Mouse (Mus musculus) hindbrain, embryonic 10.5 days (tissue): ENCODE data around the gene Calhm4. TPM values are rescaled to one million over a fixed set of nuclear protein-coding genes. Genes with fewer than 3 reads are reported as not detected.

Source experiments
- DNase-seq: peaks from one replicate; pipeline ENCODE4 v3.0.0-alpha.2; 2017; ENCODE audit warnings: low spot score
- H3K27ac ChIP-seq: fragments of 300-500 bp; sonication (generic); 2 replicates; pipeline ENCODE4 v1.5.1; 2016; ENCODE audit warnings: mild to moderate bottlenecking, moderate library complexity
- H3K27me3 ChIP-seq: fragments of 300-500 bp; sonication (generic); 2 replicates; pipeline ENCODE4 v1.6.1; 2016; ENCODE audit warnings: mild to moderate bottlenecking; ENCODE audit not compliant: poor library complexity, insufficient read depth, severe bottlenecking
- H3K36me3 ChIP-seq: fragments of 300-500 bp; sonication (generic); 2 replicates; pipeline ENCODE4 v1.6.1; 2016; ENCODE audit warnings: mild to moderate bottlenecking, moderate library complexity
- H3K4me1 ChIP-seq: fragments of 300-500 bp; sonication (generic); replicated peaks from 2 replicates; pipeline ENCODE4 v1.6.1; 2016; ENCODE audit warnings: mild to moderate bottlenecking
- H3K4me3 ChIP-seq: fragments of 300-500 bp; sonication (generic); 2 replicates; pipeline ENCODE4 v1.5.1; 2016; ENCODE audit warnings: mild to moderate bottlenecking, moderate library complexity
- H3K9me3 ChIP-seq: fragments of 300-500 bp; sonication (generic); 2 replicates; pipeline ENCODE4 v1.6.1; 2016; ENCODE audit warnings: mild to moderate bottlenecking, moderate library complexity
- WGBS: fragments of 180-500 bp; shearing (Covaris S2); methylation state at CpG from one replicate; pipeline ENCODE4 v1.1.7; 2016; 5-methylcytosine and 5-hydroxymethylcytosine counted together
- polyA plus RNA-seq: library from polyadenylated mRNA; unstranded; fragments of >200 nt; fragmentation: Nextera tagmentation; extraction: Ambion mirVana; gene quantifications from 2 replicates; pipeline ENCODE4 v1.2.1, GENCODE M21; 2016

The Calhm4 gene
- not detected in 2 replicates for polyA plus RNA-seq

DNA sequence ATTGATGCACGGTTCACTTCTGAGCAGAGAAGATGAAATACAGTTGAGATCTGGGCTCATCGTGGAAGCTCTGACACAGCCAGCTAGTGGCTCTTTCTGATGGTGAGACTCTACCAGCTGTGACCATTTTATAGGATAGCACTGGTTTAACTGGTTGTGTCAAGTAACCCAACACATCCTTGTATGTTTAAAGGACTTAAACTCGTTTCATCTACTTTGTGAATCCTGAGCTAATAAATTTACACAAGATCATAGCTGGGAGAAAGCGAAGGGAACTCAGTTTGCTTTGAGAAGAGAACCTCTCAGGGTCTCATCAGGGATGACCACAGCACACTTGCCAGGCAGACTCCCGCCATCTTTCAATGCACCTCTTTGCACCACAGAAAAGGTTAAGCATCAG is at the start of gene Calhm4:
Calhm4 (minus strand) TSS at position 101 of the 400 bp plus-strand sequence.
- Histone ChIP-seq H3K9me3 (no peaks in the 10 kb centered on the region), H3K4me1 (no peaks in the 10 kb centered on the region), H3K4me3 (no peak within 1 kb of the TSS), H3K27ac (no peak within 1 kb of the TSS), H3K36me3 (no peaks in the 10 kb centered on the region), H3K27me3 (no peaks in the 10 kb centered on the region)
- no peak for DNase-seq
- 83% methylated on average over 5 of the region's 5 CpGs for WGBS

DNA sequence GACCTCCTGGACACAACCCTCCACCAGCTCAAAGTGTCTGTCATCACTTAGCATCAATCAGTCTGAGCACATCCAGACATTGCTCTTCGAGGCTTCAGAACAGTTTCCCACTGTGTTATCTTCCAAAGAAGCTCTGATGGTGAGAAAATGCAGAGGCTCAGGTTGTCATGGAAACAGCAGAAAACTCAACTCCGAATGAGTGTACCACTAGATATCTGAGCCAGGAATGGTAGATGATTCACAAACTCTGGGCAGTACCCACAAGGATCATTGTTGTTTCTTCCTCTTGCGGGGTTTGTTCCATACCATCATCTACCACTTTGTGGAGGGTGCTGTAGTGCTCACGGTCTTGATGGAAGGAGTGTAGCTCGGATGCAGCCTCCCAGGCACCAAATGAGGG is 47.8 kb upstream of the Calhm4 start:
- Histone ChIP-seq H3K27me3 (no peaks in the 10 kb centered on the region), H3K9me3 (no peaks in the 10 kb centered on the region), H3K27ac (no peak overlapping the region), H3K4me3 (no peak overlapping the region), H3K36me3 (no peaks in the 10 kb centered on the region), H3K4me1 (peaks cover 9% of the 10 kb centered on the region; the same call in 1 of the 2 replicates)
- 77% methylated on average over 5 of the region's 5 CpGs for WGBS
- DNase-seq, result no peak

DNA sequence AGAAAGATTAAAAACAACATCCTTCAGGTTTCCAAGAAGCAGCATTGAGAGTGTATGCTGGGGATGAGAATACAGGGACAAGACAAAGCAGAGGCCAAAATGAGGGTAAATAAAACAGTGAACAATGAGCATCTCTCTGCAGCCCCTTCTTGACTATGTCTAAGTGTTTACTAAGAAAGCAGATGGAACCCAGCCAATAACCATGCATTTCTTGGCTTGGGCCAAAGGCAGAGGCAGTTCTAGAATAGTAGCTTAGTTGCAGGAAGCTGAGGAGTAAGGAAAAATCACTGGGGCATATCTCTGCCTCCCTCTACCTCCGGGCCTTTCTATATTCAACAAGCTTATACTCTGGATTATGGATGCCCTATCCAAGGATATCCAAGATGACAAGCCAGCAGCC is 46.4 kb upstream of the Calhm4 start:
- H3K4me1 ChIP-seq, result no peaks in the 10 kb centered on the region
- H3K27ac ChIP-seq, result no peak overlapping the region
- no peak for DNase-seq
- H3K4me3 ChIP-seq, result no peak overlapping the region
- no peaks in the 10 kb centered on the region for H3K36me3 ChIP-seq
- no peaks in the 10 kb centered on the region for H3K27me3 ChIP-seq
- no peaks in the 10 kb centered on the region for H3K9me3 ChIP-seq
- 86% methylated on average over 1 of the region's 1 CpGs for WGBS

DNA sequence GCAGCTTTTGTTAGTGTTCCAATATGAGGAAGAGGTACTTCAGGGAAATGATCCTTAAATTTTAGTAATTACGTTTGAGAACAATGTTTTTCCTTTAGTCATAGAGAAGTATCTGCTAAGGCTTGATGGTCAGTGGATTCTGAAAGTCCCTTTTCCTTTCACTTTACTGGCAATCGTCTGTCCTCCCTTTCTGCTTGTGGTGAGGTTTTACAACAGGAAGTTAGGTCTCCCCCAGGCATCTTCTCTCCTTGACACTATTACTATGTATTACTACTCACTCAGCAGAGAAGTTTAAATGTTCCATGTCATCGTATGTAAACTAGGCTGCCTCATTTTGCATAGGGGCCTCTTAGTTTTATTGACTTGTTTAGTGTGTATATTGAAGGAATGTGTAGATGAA is 45.4 kb upstream of the Calhm4 start:
- WGBS, result 77% methylated on average over 3 of the region's 3 CpGs
- Histone ChIP-seq H3K9me3 (no peaks in the 10 kb centered on the region), H3K4me3 (no peak overlapping the region), H3K36me3 (no peaks in the 10 kb centered on the region), H3K27me3 (no peaks in the 10 kb centered on the region), H3K27ac (no peak overlapping the region), H3K4me1 (no peaks in the 10 kb centered on the region)
- no peak for DNase-seq

DNA sequence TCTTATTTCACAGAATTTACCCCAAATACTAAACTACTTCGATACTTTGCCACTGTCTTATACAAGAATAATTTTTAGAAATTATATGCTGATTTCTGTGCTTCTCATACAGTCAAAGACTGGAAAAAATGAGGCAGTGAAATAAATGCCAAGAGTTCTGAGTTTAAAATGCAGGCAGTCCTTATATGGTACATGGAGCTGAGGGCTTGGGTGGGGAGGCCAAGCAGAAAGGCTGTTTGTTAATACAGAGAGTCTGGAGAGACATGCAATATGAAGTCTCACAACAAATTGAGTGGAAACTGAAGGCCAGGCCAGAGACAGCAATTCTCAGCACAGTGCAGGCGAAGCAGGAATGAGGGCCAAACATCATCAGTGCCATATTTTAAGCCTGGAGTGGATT is 44.4 kb upstream of the Calhm4 start:
- Histone ChIP-seq H3K27me3 (no peaks in the 10 kb centered on the region), H3K9me3 (no peaks in the 10 kb centered on the region), H3K4me1 (no peaks in the 10 kb centered on the region), H3K4me3 (no peak overlapping the region), H3K36me3 (no peaks in the 10 kb centered on the region), H3K27ac (no peak overlapping the region)
- no peak for DNase-seq
- WGBS, result 86% methylated on average over 2 of the region's 2 CpGs

DNA sequence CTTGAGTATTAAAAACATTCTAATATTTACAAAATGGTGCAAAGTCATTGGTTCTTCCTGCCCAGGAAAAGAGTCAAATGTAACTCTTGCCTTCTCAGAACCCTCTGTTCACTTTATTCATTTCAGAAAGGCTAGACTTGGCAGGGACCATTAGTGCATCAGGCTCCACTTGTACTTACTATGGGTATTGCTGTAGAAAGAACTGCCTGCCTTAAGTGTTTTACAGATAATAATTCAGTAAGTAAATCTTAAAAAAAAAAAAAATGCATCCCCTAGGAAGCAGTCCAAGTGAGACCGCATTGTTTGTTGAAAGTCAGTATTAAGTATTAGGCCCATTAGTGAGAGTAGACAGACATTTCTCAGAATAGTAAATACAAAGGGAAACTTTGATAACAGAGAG is 42.4 kb upstream of the Calhm4 start:
- Histone ChIP-seq H3K4me3 (no peak overlapping the region), H3K9me3 (no peaks in the 10 kb centered on the region), H3K27me3 (no peaks in the 10 kb centered on the region), H3K36me3 (no peaks in the 10 kb centered on the region), H3K4me1 (no peaks in the 10 kb centered on the region), H3K27ac (no peak overlapping the region)
- DNase-seq, result no peak
- 100% methylated on average over 1 of the region's 1 CpGs for WGBS

DNA sequence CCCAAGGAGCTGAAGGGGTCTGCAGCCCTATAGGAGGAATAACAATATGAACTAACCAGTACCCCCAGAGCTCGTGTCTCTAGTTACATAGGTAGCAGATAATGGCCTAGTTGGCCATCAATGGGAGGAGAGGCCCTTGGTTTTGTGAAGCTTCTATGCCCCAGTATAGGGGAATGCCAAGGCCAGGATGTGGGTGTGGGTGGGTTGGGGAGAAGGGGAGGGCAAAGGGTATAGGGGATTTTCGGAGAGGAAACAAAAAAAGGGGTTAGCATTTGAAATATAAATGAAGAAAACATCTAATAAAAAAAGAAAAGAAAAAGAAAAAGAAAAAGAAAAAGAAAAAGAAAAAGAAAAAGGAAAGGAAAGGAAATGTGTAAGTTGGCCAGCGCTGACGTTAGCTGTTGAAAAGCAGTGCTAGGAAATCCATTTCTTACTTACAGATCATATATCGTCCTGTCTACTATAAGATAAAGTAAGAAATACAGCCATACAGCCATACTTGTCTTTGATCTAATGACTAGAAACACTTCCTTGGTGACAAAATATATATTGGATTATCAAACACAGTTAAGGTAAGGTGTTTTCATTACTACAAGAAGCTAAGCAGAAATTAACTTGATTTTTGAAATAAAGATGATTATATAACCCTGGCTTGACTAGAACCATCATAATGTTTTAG is 30.6 kb upstream of the Calhm4 start:
- 89% methylated on average over 5 of the region's 5 CpGs for WGBS
- H3K4me1 ChIP-seq, result no peaks in the 10 kb centered on the region
- no peaks in the 10 kb centered on the region for H3K36me3 ChIP-seq
- DNase-seq, result no peak
- H3K4me3 ChIP-seq, result no peak overlapping the region
- no peak overlapping the region for H3K27ac ChIP-seq
- H3K9me3 ChIP-seq, result no peaks in the 10 kb centered on the region
- H3K27me3 ChIP-seq, result no peaks in the 10 kb centered on the region

DNA sequence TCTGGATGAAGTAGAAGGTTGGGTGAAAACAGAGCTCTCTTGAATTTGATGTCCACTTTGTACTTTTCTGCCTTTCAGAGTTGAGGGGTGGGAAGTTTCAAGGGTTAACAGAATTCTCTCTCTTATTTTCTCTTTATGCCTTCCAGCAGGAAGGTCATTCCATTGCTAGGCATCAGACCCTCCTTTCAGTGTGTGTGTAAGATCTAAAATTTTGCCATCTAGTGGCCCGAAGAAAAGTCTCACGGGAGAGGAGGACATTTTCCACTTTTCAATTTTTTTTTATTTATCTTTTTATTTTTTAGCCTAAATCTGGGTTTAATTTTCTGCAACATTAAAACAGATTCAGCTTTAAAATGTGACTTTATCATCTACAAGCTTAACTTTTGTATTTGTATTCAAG is 27.5 kb upstream of the Calhm4 start:
- DNase-seq, result no peak
- Histone ChIP-seq H3K4me1 (no peaks in the 10 kb centered on the region), H3K9me3 (no peaks in the 10 kb centered on the region), H3K27me3 (no peaks in the 10 kb centered on the region), H3K36me3 (no peaks in the 10 kb centered on the region), H3K27ac (no peak overlapping the region), H3K4me3 (no peak overlapping the region)
- 72% methylated on average over 2 of the region's 2 CpGs for WGBS

DNA sequence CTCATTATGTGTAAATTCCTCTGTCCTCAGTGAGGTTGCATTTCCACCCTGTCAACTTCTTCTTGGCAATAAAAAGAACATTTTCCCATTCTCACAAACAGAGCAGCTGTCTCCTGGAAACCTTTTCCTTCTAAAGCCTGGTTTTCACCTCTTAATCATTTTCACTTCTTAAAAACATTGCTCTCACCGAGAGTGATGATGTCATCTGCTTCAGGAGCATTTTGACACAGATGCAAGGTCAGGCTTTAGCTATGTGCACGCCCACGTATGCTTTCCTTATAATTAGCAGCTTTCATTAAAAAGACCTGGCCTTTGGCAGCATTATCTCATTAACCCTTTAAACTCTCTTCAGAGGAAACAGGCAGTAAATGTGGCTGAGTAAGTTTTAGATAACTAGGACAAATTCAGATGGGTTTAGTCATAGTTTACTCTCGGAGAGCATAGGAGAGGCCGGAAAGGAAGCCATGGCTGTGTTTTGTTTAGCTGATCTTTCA is 26.9 kb upstream of the Calhm4 start:
- Histone ChIP-seq H3K36me3 (no peaks in the 10 kb centered on the region), H3K9me3 (no peaks in the 10 kb centered on the region), H3K27ac (no peak overlapping the region), H3K4me3 (no peak overlapping the region), H3K27me3 (no peaks in the 10 kb centered on the region), H3K4me1 (no peaks in the 10 kb centered on the region)
- DNase-seq, result no peak
- WGBS, result 75% methylated on average over 5 of the region's 5 CpGs

DNA sequence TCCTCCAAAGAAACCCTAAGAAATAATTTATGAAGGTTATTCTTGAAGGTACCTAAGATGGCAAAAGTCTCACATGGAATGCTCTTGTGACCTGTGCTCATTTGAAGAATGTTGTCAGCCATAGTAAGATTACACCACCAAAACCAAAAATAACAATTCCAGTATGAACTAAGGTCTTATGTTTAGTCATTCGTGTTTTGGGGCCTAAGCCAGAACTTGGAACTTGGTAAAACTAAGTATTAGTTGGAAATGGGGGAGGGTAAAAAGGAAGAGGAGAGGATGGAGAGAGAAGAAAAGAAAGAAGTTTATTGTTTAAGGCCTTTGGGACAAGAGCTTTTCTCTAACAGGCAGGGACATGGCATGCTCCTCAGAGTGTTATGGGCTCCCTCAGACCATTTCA is 25.5 kb upstream of the Calhm4 start:
- Histone ChIP-seq H3K4me1 (no peaks in the 10 kb centered on the region), H3K27me3 (no peaks in the 10 kb centered on the region), H3K27ac (no peak overlapping the region), H3K4me3 (no peak overlapping the region), H3K36me3 (no peaks in the 10 kb centered on the region), H3K9me3 (no peaks in the 10 kb centered on the region)
- 78% methylated on average over 1 of the region's 1 CpGs for WGBS
- no peak for DNase-seq

DNA sequence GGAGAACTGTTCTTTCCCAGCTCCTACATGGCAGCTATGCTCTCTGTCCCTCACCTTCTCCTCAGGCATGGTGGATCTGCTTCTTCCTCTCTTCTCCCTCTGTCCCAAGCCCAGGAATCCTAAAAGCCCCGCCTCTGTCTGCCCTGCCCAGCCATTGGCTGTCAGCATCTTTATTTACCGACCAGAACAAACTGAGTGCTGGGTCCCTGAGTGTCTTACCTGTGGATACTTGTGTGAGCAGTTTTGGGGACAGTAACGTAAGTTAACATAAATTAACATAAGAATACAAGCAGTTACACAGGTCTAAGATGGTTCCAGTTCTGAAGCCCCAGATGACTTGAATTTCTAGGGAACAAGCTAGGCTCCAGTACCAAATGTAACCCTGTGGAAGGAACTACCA is 22.5 kb upstream of the Calhm4 start:
- H3K36me3 ChIP-seq, result no peaks in the 10 kb centered on the region
- no peak overlapping the region for H3K27ac ChIP-seq
- WGBS, result 62% methylated on average over 3 of the region's 3 CpGs
- H3K4me3 ChIP-seq, result no peak overlapping the region
- H3K9me3 ChIP-seq, result no peaks in the 10 kb centered on the region
- no peaks in the 10 kb centered on the region for H3K27me3 ChIP-seq
- DNase-seq, result no peak
- H3K4me1 ChIP-seq, result no peaks in the 10 kb centered on the region

DNA sequence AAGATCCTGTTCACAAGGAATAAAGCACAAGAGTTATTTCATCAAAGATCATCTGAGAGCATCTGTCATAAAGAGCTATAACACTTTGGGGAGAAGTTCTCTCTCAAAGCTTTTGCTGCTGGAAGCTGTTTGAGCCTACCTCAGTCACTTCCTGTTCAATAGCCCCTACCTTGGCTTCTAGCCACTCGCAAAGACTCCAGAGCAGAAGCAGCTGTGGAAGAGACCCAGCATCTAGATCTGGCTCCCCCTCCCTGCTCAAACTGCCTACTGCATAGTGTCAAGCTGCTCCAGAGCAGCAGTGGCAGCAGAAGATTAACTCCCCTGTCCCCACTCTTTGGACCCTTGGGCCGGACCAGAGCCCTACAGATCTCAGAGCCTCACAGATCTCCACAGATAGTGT is 9.9 kb upstream of the Calhm4 start:
- H3K36me3 ChIP-seq, result no peaks in the 10 kb centered on the region
- WGBS, result 94% methylated on average over 2 of the region's 2 CpGs
- H3K4me3 ChIP-seq, result no peak overlapping the region
- H3K9me3 ChIP-seq, result no peaks in the 10 kb centered on the region
- DNase-seq, result no peak
- H3K27me3 ChIP-seq, result no peaks in the 10 kb centered on the region
- H3K4me1 ChIP-seq, result no peaks in the 10 kb centered on the region
- H3K27ac ChIP-seq, result no peak overlapping the region

DNA sequence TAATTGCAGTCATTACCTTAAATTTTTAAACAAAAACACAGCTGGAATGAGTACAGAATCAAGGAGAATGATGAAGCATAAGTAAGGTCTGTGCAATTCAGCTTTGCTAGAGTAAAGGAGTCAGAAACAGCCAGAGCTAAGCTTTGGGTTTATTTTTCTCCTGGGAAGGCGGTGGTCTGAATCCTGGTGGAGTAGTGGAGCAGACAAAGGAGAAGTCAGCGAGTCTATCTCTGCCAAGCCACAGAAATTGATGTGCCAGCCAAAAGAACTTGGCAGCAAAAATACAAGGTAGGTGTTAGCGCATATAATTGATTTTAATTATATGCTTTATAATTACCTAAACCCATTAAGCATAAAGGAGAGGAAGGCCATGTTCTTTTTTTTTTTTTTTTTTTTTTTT is 6.7 kb downstream of the Calhm4 start, which contains the start of gene Trappc3l:
Trappc3l (plus strand) TSS at position 197 of the 400 bp plus-strand sequence.
- DNase-seq, result no peak
- Histone ChIP-seq H3K27me3 (no peaks in the 10 kb centered on the region), H3K9me3 (no peaks in the 10 kb centered on the region), H3K36me3 (no peaks in the 10 kb centered on the region), H3K27ac (no peak within 1 kb of the TSS), H3K4me3 (no peak within 1 kb of the TSS), H3K4me1 (0 out of 2 replicates have a peak, but pooled peaks cover 4% of the 10 kb centered on the region)
- WGBS, result 75% methylated on average over 3 of the region's 3 CpGs

DNA sequence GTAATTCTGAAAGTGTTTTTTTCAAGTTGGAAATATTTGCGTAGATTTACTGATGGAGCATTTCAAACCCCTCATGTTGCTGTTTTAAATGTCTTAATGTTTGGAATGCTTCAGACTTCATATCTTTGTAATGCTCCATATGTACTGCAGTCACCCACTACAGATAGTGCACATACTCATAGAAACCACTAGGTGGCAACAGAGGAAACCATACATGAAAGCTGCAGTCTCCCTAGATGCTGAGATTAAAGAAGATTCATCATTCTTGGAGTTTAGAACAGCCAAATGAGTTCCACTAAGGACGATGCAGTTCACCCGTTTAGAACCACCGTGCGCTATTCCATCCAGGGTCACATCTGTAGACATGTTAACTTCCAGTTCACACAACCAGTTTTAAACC is 7.5 kb downstream of the Calhm4 start:
- 22% methylated on average over 5 of the region's 5 CpGs for whole genome bisulfite sequencing
- DNase-seq, result no peak
- Histone ChIP-seq H3K9me3 (no peaks in the 10 kb centered on the region), H3K27ac (no peak overlapping the region), H3K36me3 (no peaks in the 10 kb centered on the region), H3K27me3 (no peaks in the 10 kb centered on the region), H3K4me1 (0 out of 2 replicates have a peak, but pooled peaks cover 4% of the 10 kb centered on the region), H3K4me3 (no peak overlapping the region)
